Mouse (Mus musculus) kidney, embryonic 15.5 days (tissue): ENCODE measurements around the gene Pcnp. TPM values are rescaled to one million over a fixed set of nuclear protein-coding genes. Genes with fewer than 3 reads are reported as not detected.
A peak's percentile ranks its signal among the peaks of the same experiment; 100 is the strongest.
"Not testable (repeated sequence)": the region's sequence is repeated elsewhere in the genome, so short reads cannot be mapped to it uniquely, and the experiment has no call there.

Experiments
- ATAC-seq: fragments of 200-750 bp; cut with Nextera tagmentation; replicated peaks from 2 replicates; pipeline ENCODE4 v1.8.0; 2017; ENCODE audit warnings: moderate TSS enrichment; ENCODE audit not compliant: low FRiP score
- H3K27ac ChIP-seq: fragments of 300-500 bp; sonication (generic); 2 replicates; pipeline ENCODE4 v1.5.1; 2015; ENCODE audit warnings: mild to moderate bottlenecking, inconsistent platforms
- H3K27me3 ChIP-seq: fragments of 300-500 bp; sonication (generic); 2 replicates; pipeline ENCODE4 v1.6.1; 2015; ENCODE audit warnings: inconsistent platforms
- H3K36me3 ChIP-seq: fragments of 300-500 bp; sonication (generic); 2 replicates; pipeline ENCODE4 v1.6.1; 2015; ENCODE audit warnings: inconsistent platforms
- H3K4me1 ChIP-seq: fragments of 300-500 bp; sonication (generic); 2 replicates; pipeline ENCODE4 v1.6.1; 2015; ENCODE audit warnings: inconsistent platforms
- H3K4me2 ChIP-seq: fragments of 300-500 bp; sonication (generic); 2 replicates; pipeline ENCODE4 v1.6.1; 2015; ENCODE audit warnings: moderate library complexity, mild to moderate bottlenecking, inconsistent platforms
- H3K4me3 ChIP-seq: fragments of 300-500 bp; sonication (generic); replicated peaks from 2 replicates; pipeline ENCODE4 v1.5.1; 2015; ENCODE audit warnings: mild to moderate bottlenecking, inconsistent platforms
- H3K9ac ChIP-seq: fragments of 300-500 bp; sonication (generic); 2 replicates; pipeline ENCODE4 v1.6.1; 2015; ENCODE audit warnings: mild to moderate bottlenecking, inconsistent platforms
- H3K9me3 ChIP-seq: fragments of 300-500 bp; sonication (generic); replicated peaks from 2 replicates; pipeline ENCODE4 v1.6.1; 2016; ENCODE audit warnings: inconsistent platforms
- WGBS: fragments of 180-500 bp; shearing (Covaris S2); methylation state at CpG from one replicate; pipeline ENCODE4 v1.1.7; 2015; ENCODE audit warnings: mixed read lengths; 5-methylcytosine and 5-hydroxymethylcytosine counted together
- polyA plus RNA-seq: library from polyadenylated mRNA; unstranded; fragments of >200 nt; fragmentation: Nextera tagmentation; extraction: Ambion mirVana; gene quantifications from 2 replicates; pipeline ENCODE4 v1.2.1, GENCODE M21; 2015

The Pcnp gene
- polyA plus RNA-seq: 216 and 240 TPM in 2 replicates

DNA sequence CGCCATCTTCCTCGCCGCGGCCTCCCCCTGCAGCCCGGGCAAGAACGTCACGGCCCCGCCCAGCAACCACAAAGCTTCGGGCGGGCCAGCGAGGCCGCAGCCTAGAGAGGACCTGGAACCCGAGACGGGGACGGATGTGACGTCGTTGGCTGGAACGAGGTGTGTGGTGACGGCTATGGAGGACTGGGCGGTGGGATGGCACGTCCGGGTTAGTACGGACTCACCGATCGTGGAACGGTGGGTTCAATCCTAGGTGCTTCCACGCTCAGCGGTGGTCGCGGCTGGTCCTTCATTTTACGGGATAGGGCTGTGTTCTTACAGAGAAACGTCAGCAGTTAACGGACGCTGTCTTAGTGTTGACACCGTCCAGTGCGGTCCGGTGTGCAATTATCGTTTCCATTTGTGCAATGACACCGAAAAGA is at the start of gene Pcnp:
Pcnp (minus strand) TSS at position 79 of the 422 bp plus-strand sequence.
- H3K4me2 ChIP-seq: peak within 1 kb of the TSS; percentile 69
- peak within 1 kb of the TSS; percentile 89 for H3K4me3 ChIP-seq
- peaks cover 42% of the 10 kb centered on the region for H3K36me3 ChIP-seq
- peaks cover 20% of the 10 kb centered on the region for H3K4me1 ChIP-seq
- WGBS: under 1% methylated on average over 39 of the region's 39 CpGs
- ATAC-seq: peak; percentile 99
- H3K27me3 ChIP-seq: no peaks in the 10 kb centered on the region
- H3K9me3 ChIP-seq: no peaks in the 10 kb centered on the region
- peak within 1 kb of the TSS; percentile 92 for H3K27ac ChIP-seq
- peak within 1 kb of the TSS; percentile 92 for H3K9ac ChIP-seq

- Histone ChIP-seq H3K9ac (peak overlapping the region; percentile 67), H3K27ac (peak overlapping the region; percentile 96), H3K36me3 (no peaks in the 10 kb centered on the region), H3K4me2 (peak overlapping the region; percentile 58), H3K9me3 (no peaks in the 10 kb centered on the region), H3K4me3 (peak overlapping the region; percentile 73), H3K4me1 (peaks cover 8% of the 10 kb centered on the region), H3K27me3 (no peaks in the 10 kb centered on the region)
- ATAC-seq: no peak
- 13% methylated on average over 11 of the region's 11 CpGs for WGBS
These were observed 46.8 kb upstream of the Pcnp start for GRCm38 (mm10) chr16:56076121-56076869.

- H3K4me3 ChIP-seq: peak overlapping the region; percentile 73
- peak overlapping the region; percentile 96 for H3K27ac ChIP-seq
- peak overlapping the region; percentile 58 for H3K4me2 ChIP-seq
- no peaks in the 10 kb centered on the region for H3K27me3 ChIP-seq
- H3K9me3 ChIP-seq: no peaks in the 10 kb centered on the region
- peak overlapping the region; percentile 67 for H3K9ac ChIP-seq
- peaks cover 8% of the 10 kb centered on the region for H3K4me1 ChIP-seq
- H3K36me3 ChIP-seq: no peaks in the 10 kb centered on the region
- 0% methylated on average over 59 of the region's 66 CpGs for WGBS
- ATAC-seq: peak; percentile 92
These were observed 45.9 kb upstream of the Pcnp start for GRCm38 (mm10) chr16:56075222-56076111.

DNA sequence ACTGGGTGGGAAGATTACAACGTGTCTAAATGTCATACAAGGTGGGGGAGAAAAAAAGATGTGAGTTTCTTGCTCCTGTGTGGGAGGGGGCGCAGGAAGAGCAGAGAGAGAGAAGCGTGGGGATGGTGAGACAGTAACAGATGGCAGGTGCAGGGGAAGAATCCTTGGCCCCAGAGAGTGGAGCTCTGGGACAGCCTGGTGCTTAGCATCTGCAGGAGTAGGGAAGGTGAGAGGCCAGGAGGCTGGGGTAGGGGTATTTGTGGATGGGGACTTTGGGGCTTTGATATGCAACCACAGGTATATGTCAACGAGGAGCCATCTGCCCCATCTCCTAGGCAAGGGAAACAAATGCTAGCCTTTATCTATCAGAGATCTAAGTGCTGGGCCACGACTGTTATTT is 45.0 kb upstream of the Pcnp start:
- H3K4me3 ChIP-seq: no peak overlapping the region
- H3K27me3 ChIP-seq: no peaks in the 10 kb centered on the region
- no peak overlapping the region for H3K4me2 ChIP-seq
- H3K27ac ChIP-seq: 0 out of 2 replicates have a peak overlapping the region, but pooled peaks have one; percentile 32
- no peaks in the 10 kb centered on the region for H3K9me3 ChIP-seq
- no peaks in the 10 kb centered on the region for H3K36me3 ChIP-seq
- H3K4me1 ChIP-seq: peaks cover 8% of the 10 kb centered on the region
- no peak overlapping the region for H3K9ac ChIP-seq
- no peak for ATAC-seq
- 76% methylated on average over 5 of the region's 5 CpGs for WGBS

GRCm38 (mm10) chr16:56074122-56074521 is 44.6 kb upstream of the Pcnp start:
- H3K9me3 ChIP-seq: no peaks in the 10 kb centered on the region
- ATAC-seq: no peak
- H3K4me2 ChIP-seq: no peak overlapping the region
- no peak overlapping the region for H3K27ac ChIP-seq
- peaks cover 8% of the 10 kb centered on the region for H3K4me1 ChIP-seq
- H3K9ac ChIP-seq: no peak overlapping the region
- WGBS: 91% methylated on average over 1 of the region's 1 CpGs
- no peak overlapping the region for H3K4me3 ChIP-seq
- no peaks in the 10 kb centered on the region for H3K36me3 ChIP-seq
- H3K27me3 ChIP-seq: no peaks in the 10 kb centered on the region

GRCm38 (mm10) chr16:56073150-56073549 is 43.6 kb upstream of the Pcnp start:
- ATAC-seq, H3K27me3 ChIP-seq, H3K9ac ChIP-seq, H3K27ac ChIP-seq, H3K9me3 ChIP-seq, H3K4me1 ChIP-seq, H3K4me3 ChIP-seq, H3K36me3 ChIP-seq, H3K4me2 ChIP-seq: not testable (repeated sequence)
- 89% methylated on average over 6 of the region's 6 CpGs for WGBS

GRCm38 (mm10) chr16:56072533-56072932 is 43.0 kb upstream of the Pcnp start:
- 70% methylated on average over 6 of the region's 6 CpGs for WGBS
- peaks cover 8% of the 10 kb centered on the region for H3K4me1 ChIP-seq
- no peak overlapping the region for H3K4me3 ChIP-seq
- no peak overlapping the region for H3K4me2 ChIP-seq
- ATAC-seq: no peak
- no peaks in the 10 kb centered on the region; the same call in 1 of the 2 replicates for H3K27me3 ChIP-seq
- no peak overlapping the region for H3K9ac ChIP-seq
- H3K36me3 ChIP-seq: no peaks in the 10 kb centered on the region
- no peak overlapping the region for H3K27ac ChIP-seq
- no peaks in the 10 kb centered on the region for H3K9me3 ChIP-seq

GRCm38 (mm10) chr16:56071317-56072232 is 42.0 kb upstream of the Pcnp start:
- Histone ChIP-seq H3K36me3 (no peaks in the 10 kb centered on the region), H3K9ac (no peak overlapping the region), H3K4me2 (no peak overlapping the region), H3K4me3 (no peak overlapping the region), H3K27ac (no peak overlapping the region), H3K4me1 (peaks cover 4% of the 10 kb centered on the region), H3K9me3 (no peaks in the 10 kb centered on the region), H3K27me3 (no peaks in the 10 kb centered on the region; the same call in 1 of the 2 replicates)
- WGBS: 44% methylated on average over 5 of the region's 5 CpGs
- ATAC-seq: no peak

- Histone ChIP-seq H3K9ac (no peak overlapping the region), H3K27ac (no peak overlapping the region), H3K36me3 (no peaks in the 10 kb centered on the region), H3K4me1 (no peaks in the 10 kb centered on the region), H3K27me3 (no peaks in the 10 kb centered on the region; the same call in 1 of the 2 replicates), H3K9me3 (no peaks in the 10 kb centered on the region), H3K4me3 (no peak overlapping the region), H3K4me2 (no peak overlapping the region)
- no peak for ATAC-seq
- WGBS: 90% methylated on average over 6 of the region's 6 CpGs
These were observed 39.1 kb upstream of the Pcnp start for GRCm38 (mm10) chr16:56068523-56069070.

GRCm38 (mm10) chr16:56066113-56066512 is 36.6 kb upstream of the Pcnp start:
- no peak overlapping the region for H3K4me2 ChIP-seq
- no peaks in the 10 kb centered on the region; the same call in 1 of the 2 replicates for H3K27me3 ChIP-seq
- no peaks in the 10 kb centered on the region for H3K4me1 ChIP-seq
- WGBS: 61% methylated on average over 8 of the region's 8 CpGs
- ATAC-seq: no peak
- H3K4me3 ChIP-seq: no peak overlapping the region
- no peak overlapping the region for H3K9ac ChIP-seq
- no peak overlapping the region for H3K27ac ChIP-seq
- no peaks in the 10 kb centered on the region for H3K36me3 ChIP-seq
- no peaks in the 10 kb centered on the region for H3K9me3 ChIP-seq
